Mouse (Mus musculus): ENCODE data around the gene Paqr9. TPM values are rescaled to one million over a fixed set of nuclear protein-coding genes. Genes with fewer than 3 reads are reported as not detected.
A peak's percentile ranks its signal among the peaks of the same experiment; 100 is the strongest.

Gene Paqr9
- total and polyA plus RNA-seq, 2 experiments from 2014 or later: 6.3 to 26.0 TPM

- Histone ChIP-seq H3K4me3 (ENCODE audit: low read depth, low read length) (no peak overlapping the region), H3K4me1 (ENCODE audit: insufficient read depth) (peaks cover 15% of the 10 kb centered on the region; the same call in 1 of the 2 replicates), H3K9me3 (ENCODE audit: low read length) (no peaks in the 10 kb centered on the region), H3K4me2 (ENCODE audit: low read depth) (no peak overlapping the region), H3K27me3 (ENCODE audit: insufficient read depth, low read length) (peaks cover 8% of the 10 kb centered on the region; the same call in 1 of the 2 replicates), H3K36me3 (ENCODE audit: insufficient read depth) (no peaks in the 10 kb centered on the region), H3K9ac (no peak overlapping the region), H3K27ac (ENCODE audit: low read depth, low read length) (no peak overlapping the region)
- ATAC-seq: no peak
- DNase-seq: no peak
- TF ChIP-seq CTCF (IDR thresholded peaks at IDR 0.05; ENCODE audit: low read depth): no peak
- WGBS: 89% methylated on average over 4 of the region's 4 CpGs
Measured at GRCm38 (mm10) chr9:95556067-95556512, 3.4 kb upstream of the Paqr9 start.

GRCm38 (mm10) chr9:95557722-95558121 lies 1.7 kb upstream of the Paqr9 start:
- no peak overlapping the region for H3K4me2 ChIP-seq (ENCODE audit: low read depth)
- no peak overlapping the region for H3K27ac ChIP-seq (ENCODE audit: low read depth, low read length)
- H3K9me3 ChIP-seq (ENCODE audit: low read length): no peaks in the 10 kb centered on the region
- H3K4me1 ChIP-seq (ENCODE audit: insufficient read depth): peaks cover 20% of the 10 kb centered on the region; the same call in 1 of the 2 replicates
- no peak overlapping the region for H3K4me3 ChIP-seq (ENCODE audit: low read depth, low read length)
- no peak for DNase-seq
- no peak overlapping the region for H3K9ac ChIP-seq
- TF ChIP-seq CTCF (IDR thresholded peaks at IDR 0.05; ENCODE audit: low read depth): no peak
- H3K27me3 ChIP-seq (ENCODE audit: insufficient read depth, low read length): peaks cover 8% of the 10 kb centered on the region; the same call in 1 of the 2 replicates
- H3K36me3 ChIP-seq (ENCODE audit: insufficient read depth): no peaks in the 10 kb centered on the region
- no peak for ATAC-seq
- WGBS: 70% methylated on average over 6 of the region's 6 CpGs

- TF ChIP-seq CTCF (IDR thresholded peaks at IDR 0.05; ENCODE audit: low read depth): no peak
- Histone ChIP-seq H3K9me3 (ENCODE audit: low read length) (no peaks in the 10 kb centered on the region), H3K27me3 (ENCODE audit: insufficient read depth, low read length) (peaks cover 8% of the 10 kb centered on the region; the same call in 1 of the 2 replicates), H3K27ac (ENCODE audit: low read depth, low read length) (no peak overlapping the region), H3K4me1 (ENCODE audit: insufficient read depth) (peaks cover 20% of the 10 kb centered on the region; the same call in 1 of the 2 replicates), H3K4me3 (ENCODE audit: low read depth, low read length) (peak overlapping the region; percentile 73), H3K9ac (peak overlapping the region; percentile 71; the same call in 1 of the 2 replicates), H3K4me2 (ENCODE audit: low read depth) (peak overlapping the region; percentile 91), H3K36me3 (ENCODE audit: insufficient read depth) (no peaks in the 10 kb centered on the region)
- DNase-seq (peak; percentile 59), ATAC-seq (no peak; the same call in 1 of the 2 replicates)
- 9% methylated on average over 11 of the region's 11 CpGs for WGBS
Measured at GRCm38 (mm10) chr9:95558726-95559058, 765 bp upstream of the Paqr9 start.

- Histone ChIP-seq H3K27me3 (ENCODE audit: insufficient read depth, low read length) (peaks cover 8% of the 10 kb centered on the region; the same call in 1 of the 2 replicates), H3K4me2 (ENCODE audit: low read depth) (peak overlapping the region; percentile 91), H3K9me3 (ENCODE audit: low read length) (no peaks in the 10 kb centered on the region), H3K4me1 (ENCODE audit: insufficient read depth) (peaks cover 20% of the 10 kb centered on the region; the same call in 1 of the 2 replicates), H3K4me3 (ENCODE audit: low read depth, low read length) (peak overlapping the region; percentile 73), H3K27ac (ENCODE audit: low read depth, low read length) (peak overlapping the region; percentile 80), H3K9ac (peak overlapping the region; percentile 71), H3K36me3 (ENCODE audit: insufficient read depth) (no peaks in the 10 kb centered on the region)
- ATAC-seq: peak; percentile 74
- no peak for TF ChIP-seq CTCF (IDR thresholded peaks at IDR 0.05; ENCODE audit: low read depth)
- DNase-seq: peak; percentile 74
- 15% methylated on average over 66 of the region's 78 CpGs for WGBS
Measured at GRCm38 (mm10) chr9:95559936-95560735, 679 bp downstream of the Paqr9 start.

GRCm38 (mm10) chr9:95564047-95564446 lies 4.6 kb downstream of the Paqr9 start:
- ATAC-seq (no peak), DNase-seq (no peak)
- Histone ChIP-seq H3K27ac (ENCODE audit: low read depth, low read length) (no peak overlapping the region), H3K4me2 (ENCODE audit: low read depth) (no peak overlapping the region), H3K4me1 (ENCODE audit: insufficient read depth) (peaks cover 14% of the 10 kb centered on the region; the same call in 1 of the 2 replicates), H3K9ac (no peak overlapping the region), H3K4me3 (ENCODE audit: low read depth, low read length) (no peak overlapping the region), H3K27me3 (ENCODE audit: insufficient read depth, low read length) (no peaks in the 10 kb centered on the region; the same call in 1 of the 2 replicates), H3K9me3 (ENCODE audit: low read length) (no peaks in the 10 kb centered on the region), H3K36me3 (ENCODE audit: insufficient read depth) (no peaks in the 10 kb centered on the region)
- 84% methylated on average over 4 of the region's 4 CpGs for WGBS
- no peak for TF ChIP-seq CTCF (IDR thresholded peaks at IDR 0.05; ENCODE audit: low read depth)

GRCm38 (mm10) chr9:95566394-95566793 lies 6.9 kb downstream of the Paqr9 start:
- no peaks in the 10 kb centered on the region for H3K36me3 ChIP-seq (ENCODE audit: insufficient read depth)
- H3K4me1 ChIP-seq (ENCODE audit: insufficient read depth): 0 out of 2 replicates have a peak, but pooled peaks cover 2% of the 10 kb centered on the region
- no peaks in the 10 kb centered on the region; the same call in 1 of the 2 replicates for H3K27me3 ChIP-seq (ENCODE audit: insufficient read depth, low read length)
- no peak overlapping the region for H3K4me2 ChIP-seq (ENCODE audit: low read depth)
- H3K9me3 ChIP-seq (ENCODE audit: low read length): no peaks in the 10 kb centered on the region
- no peak overlapping the region for H3K27ac ChIP-seq (ENCODE audit: low read depth, low read length)
- no peak for TF ChIP-seq CTCF (IDR thresholded peaks at IDR 0.05; ENCODE audit: low read depth)
- no peak for DNase-seq
- no peak overlapping the region for H3K9ac ChIP-seq
- no peak overlapping the region for H3K4me3 ChIP-seq (ENCODE audit: low read depth, low read length)
- ATAC-seq: no peak
- 86% methylated on average over 10 of the region's 10 CpGs for WGBS

GRCm38 (mm10) chr9:95566931-95567330 lies 7.5 kb downstream of the Paqr9 start:
- Histone ChIP-seq H3K4me2 (ENCODE audit: low read depth) (no peak overlapping the region), H3K9ac (no peak overlapping the region), H3K4me3 (ENCODE audit: low read depth, low read length) (no peak overlapping the region), H3K36me3 (ENCODE audit: insufficient read depth) (no peaks in the 10 kb centered on the region), H3K4me1 (ENCODE audit: insufficient read depth) (no peaks in the 10 kb centered on the region), H3K27me3 (ENCODE audit: insufficient read depth, low read length) (no peaks in the 10 kb centered on the region; the same call in 1 of the 2 replicates), H3K9me3 (ENCODE audit: low read length) (no peaks in the 10 kb centered on the region), H3K27ac (ENCODE audit: low read depth, low read length) (no peak overlapping the region)
- TF ChIP-seq CTCF (IDR thresholded peaks at IDR 0.05; ENCODE audit: low read depth): no peak
- no peak for DNase-seq
- WGBS: 49% methylated on average over 5 of the region's 5 CpGs
- ATAC-seq: no peak

Data from forebrain, postnatal 0 days (tissue).